Mouse (Mus musculus): ENCODE measurements around the gene Rbfox1. TPM values are rescaled to one million over a fixed set of nuclear protein-coding genes. Genes with fewer than 3 reads are reported as not detected.

Rbfox1 gene
- polyA plus RNA-seq, 1 experiment: not detected

GRCm38 (mm10) chr16:6712341-6712740 lies 827.2 kb downstream of the Rbfox1 start:
- Histone ChIP-seq H3K27ac (ENCODE audit: control insufficient read depth, insufficient read depth, low read depth, low read length, poor library complexity) (no peak overlapping the region), H3K4me1 (ENCODE audit: control insufficient read depth, insufficient read depth, low read length) (no peaks in the 10 kb centered on the region), H3K4me3 (replicated peaks; ENCODE audit: control insufficient read depth, low read depth, low read length) (no peak overlapping the region)
- WGBS: 90% methylated on average over 1 of the region's 1 CpGs
- TF ChIP-seq POLR2A (IDR thresholded peaks at IDR 0.05; ENCODE audit: borderline replicate concordance, control insufficient read depth, low read depth, low read length) (no peak), CTCF (IDR thresholded peaks at IDR 0.05; ENCODE audit: control insufficient read depth, insufficient read depth, low read length) (no peak)

DNA sequence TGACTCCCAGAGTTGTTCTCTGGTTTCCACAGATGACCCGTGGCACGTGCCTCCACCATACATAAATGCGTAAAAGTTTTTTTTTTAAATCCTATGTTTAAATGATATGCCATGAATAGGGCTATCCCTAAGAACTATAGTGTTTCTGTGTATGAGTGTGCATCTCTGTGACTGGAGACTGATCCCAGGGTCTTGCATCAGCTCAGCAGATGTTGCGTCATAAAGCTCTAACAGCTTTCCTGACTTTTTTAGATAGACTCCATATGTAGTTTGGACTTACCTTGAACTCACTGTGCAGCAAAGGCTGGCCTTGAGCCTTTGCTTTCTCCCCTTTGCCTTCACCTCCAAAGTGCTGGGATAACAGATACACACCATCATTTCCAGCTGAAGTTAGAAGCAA lies 830.1 kb downstream of the Rbfox1 start:
- no peak overlapping the region for H3K27ac ChIP-seq (ENCODE audit: control insufficient read depth, insufficient read depth, low read depth, low read length, poor library complexity)
- 90% methylated on average over 4 of the region's 4 CpGs for WGBS
- no peaks in the 10 kb centered on the region for H3K4me1 ChIP-seq (ENCODE audit: control insufficient read depth, insufficient read depth, low read length)
- no peak for TF ChIP-seq POLR2A (IDR thresholded peaks at IDR 0.05; ENCODE audit: borderline replicate concordance, control insufficient read depth, low read depth, low read length)
- no peak for TF ChIP-seq CTCF (IDR thresholded peaks at IDR 0.05; ENCODE audit: control insufficient read depth, insufficient read depth, low read length)
- no peak overlapping the region for H3K4me3 ChIP-seq (replicated peaks; ENCODE audit: control insufficient read depth, low read depth, low read length)

- WGBS: 74% methylated on average over 9 of the region's 9 CpGs
- H3K27ac ChIP-seq (ENCODE audit: control insufficient read depth, insufficient read depth, low read depth, low read length, poor library complexity): no peak overlapping the region
- no peak overlapping the region for H3K4me3 ChIP-seq (replicated peaks; ENCODE audit: control insufficient read depth, low read depth, low read length)
- H3K4me1 ChIP-seq (ENCODE audit: control insufficient read depth, insufficient read depth, low read length): no peaks in the 10 kb centered on the region
- no peak for TF ChIP-seq CTCF (IDR thresholded peaks at IDR 0.05; ENCODE audit: control insufficient read depth, insufficient read depth, low read length)
- TF ChIP-seq POLR2A (IDR thresholded peaks at IDR 0.05; ENCODE audit: borderline replicate concordance, control insufficient read depth, low read depth, low read length): no peak
Observed at GRCm38 (mm10) chr16:6716214-6716911, 831.2 kb downstream of the Rbfox1 start.

- H3K4me1 ChIP-seq (ENCODE audit: control insufficient read depth, insufficient read depth, low read length): no peaks in the 10 kb centered on the region
- no peak overlapping the region for H3K4me3 ChIP-seq (replicated peaks; ENCODE audit: control insufficient read depth, low read depth, low read length)
- 73% methylated on average over 8 of the region's 8 CpGs for WGBS
- TF ChIP-seq POLR2A (IDR thresholded peaks at IDR 0.05; ENCODE audit: borderline replicate concordance, control insufficient read depth, low read depth, low read length) (no peak), CTCF (IDR thresholded peaks at IDR 0.05; ENCODE audit: control insufficient read depth, insufficient read depth, low read length) (no peak)
- no peak overlapping the region for H3K27ac ChIP-seq (ENCODE audit: control insufficient read depth, insufficient read depth, low read depth, low read length, poor library complexity)
Observed at GRCm38 (mm10) chr16:6719027-6719426, 833.9 kb downstream of the Rbfox1 start.

DNA sequence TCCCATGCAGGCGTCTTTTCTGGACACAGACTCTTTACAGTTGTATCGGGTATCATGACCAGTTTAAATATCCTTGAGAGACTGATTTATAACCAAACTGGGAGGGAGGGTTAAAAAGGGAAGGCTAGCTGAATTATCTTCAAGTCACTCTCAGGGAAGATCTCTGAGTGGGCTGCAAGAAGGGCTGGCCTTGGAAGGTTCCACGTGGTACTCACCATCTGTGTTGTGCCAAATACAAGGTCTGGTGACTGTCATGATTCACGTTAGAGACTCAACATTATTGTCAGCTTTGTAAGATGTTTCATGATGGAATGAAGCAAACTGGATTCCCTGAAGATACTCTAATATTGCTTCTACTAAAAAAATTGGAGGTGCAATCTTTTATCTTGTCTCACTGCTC lies 847.5 kb downstream of the Rbfox1 start:
- no peak overlapping the region for H3K4me3 ChIP-seq (replicated peaks; ENCODE audit: control insufficient read depth, low read depth, low read length)
- no peak for TF ChIP-seq CTCF (IDR thresholded peaks at IDR 0.05; ENCODE audit: control insufficient read depth, insufficient read depth, low read length)
- no peak for TF ChIP-seq POLR2A (IDR thresholded peaks at IDR 0.05; ENCODE audit: borderline replicate concordance, control insufficient read depth, low read depth, low read length)
- no peak overlapping the region for H3K27ac ChIP-seq (ENCODE audit: control insufficient read depth, insufficient read depth, low read depth, low read length, poor library complexity)
- no peaks in the 10 kb centered on the region for H3K4me1 ChIP-seq (ENCODE audit: control insufficient read depth, insufficient read depth, low read length)
- WGBS: 74% methylated on average over 4 of the region's 4 CpGs

DNA sequence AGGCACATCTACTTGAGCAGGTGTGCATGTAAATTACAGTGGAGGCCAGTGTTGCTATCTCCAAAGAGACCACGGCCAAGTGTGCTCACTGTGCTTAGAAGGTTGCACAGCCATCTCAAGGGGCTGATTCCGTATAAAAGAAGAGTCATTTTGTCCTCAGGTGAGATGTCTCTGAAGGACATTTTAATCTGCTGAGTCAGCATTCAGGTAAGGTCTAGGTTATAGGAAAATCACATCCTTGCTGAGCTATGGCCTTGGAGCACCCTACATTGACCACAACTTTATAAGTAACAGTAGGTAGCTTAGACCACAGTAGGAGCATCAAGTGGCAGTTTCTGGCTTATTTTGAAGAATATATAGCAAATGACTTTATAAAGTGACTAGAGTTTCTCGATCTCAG lies 848.3 kb downstream of the Rbfox1 start:
- TF ChIP-seq POLR2A (IDR thresholded peaks at IDR 0.05; ENCODE audit: borderline replicate concordance, control insufficient read depth, low read depth, low read length): no peak
- TF ChIP-seq CTCF (IDR thresholded peaks at IDR 0.05; ENCODE audit: control insufficient read depth, insufficient read depth, low read length): no peak
- Histone ChIP-seq H3K4me3 (replicated peaks; ENCODE audit: control insufficient read depth, low read depth, low read length) (no peak overlapping the region), H3K4me1 (ENCODE audit: control insufficient read depth, insufficient read depth, low read length) (no peaks in the 10 kb centered on the region), H3K27ac (ENCODE audit: control insufficient read depth, insufficient read depth, low read depth, low read length, poor library complexity) (no peak overlapping the region)
- 73% methylated on average over 3 of the region's 3 CpGs for WGBS

DNA sequence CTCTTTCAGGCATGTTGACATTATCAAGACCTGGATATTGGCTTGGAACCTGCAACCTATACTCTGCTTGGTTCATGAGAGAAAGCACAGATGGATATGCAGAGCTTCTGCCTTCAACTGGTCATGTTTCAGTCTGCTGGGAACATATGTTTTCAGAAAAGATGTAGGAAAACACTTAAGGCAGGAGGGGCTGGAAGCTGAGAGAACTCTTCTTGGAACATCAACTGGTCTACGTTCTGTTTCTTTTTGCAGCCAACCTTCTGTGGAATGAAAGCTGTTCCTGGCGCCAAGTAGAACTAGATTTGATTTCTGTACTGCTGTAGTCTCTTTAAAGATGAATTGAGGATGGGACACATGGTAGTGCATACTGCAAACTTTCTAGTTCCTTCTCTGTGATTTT lies 851.4 kb downstream of the Rbfox1 start:
- Histone ChIP-seq H3K27ac (ENCODE audit: control insufficient read depth, insufficient read depth, low read depth, low read length, poor library complexity) (no peak overlapping the region), H3K4me1 (ENCODE audit: control insufficient read depth, insufficient read depth, low read length) (no peaks in the 10 kb centered on the region), H3K4me3 (replicated peaks; ENCODE audit: control insufficient read depth, low read depth, low read length) (no peak overlapping the region)
- 72% methylated on average over 2 of the region's 2 CpGs for WGBS
- TF ChIP-seq POLR2A (IDR thresholded peaks at IDR 0.05; ENCODE audit: borderline replicate concordance, control insufficient read depth, low read depth, low read length) (no peak), CTCF (IDR thresholded peaks at IDR 0.05; ENCODE audit: control insufficient read depth, insufficient read depth, low read length) (no peak)

- Histone ChIP-seq H3K27ac (ENCODE audit: control insufficient read depth, insufficient read depth, low read depth, low read length, poor library complexity) (no peak overlapping the region), H3K4me3 (replicated peaks; ENCODE audit: control insufficient read depth, low read depth, low read length) (no peak overlapping the region), H3K4me1 (ENCODE audit: control insufficient read depth, insufficient read depth, low read length) (no peaks in the 10 kb centered on the region)
- no peak for TF ChIP-seq POLR2A (IDR thresholded peaks at IDR 0.05; ENCODE audit: borderline replicate concordance, control insufficient read depth, low read depth, low read length)
- no peak for TF ChIP-seq CTCF (IDR thresholded peaks at IDR 0.05; ENCODE audit: control insufficient read depth, insufficient read depth, low read length)
- WGBS: 64% methylated on average over 3 of the region's 3 CpGs
Observed at GRCm38 (mm10) chr16:6736998-6737397, 851.8 kb downstream of the Rbfox1 start.

- Histone ChIP-seq H3K27ac (ENCODE audit: control insufficient read depth, insufficient read depth, low read depth, low read length, poor library complexity) (no peak overlapping the region), H3K4me3 (replicated peaks; ENCODE audit: control insufficient read depth, low read depth, low read length) (no peak overlapping the region), H3K4me1 (ENCODE audit: control insufficient read depth, insufficient read depth, low read length) (no peaks in the 10 kb centered on the region)
- no peak for TF ChIP-seq CTCF (IDR thresholded peaks at IDR 0.05; ENCODE audit: control insufficient read depth, insufficient read depth, low read length)
- no peak for TF ChIP-seq POLR2A (IDR thresholded peaks at IDR 0.05; ENCODE audit: borderline replicate concordance, control insufficient read depth, low read depth, low read length)
- 81% methylated on average over 2 of the region's 2 CpGs for WGBS
Observed at GRCm38 (mm10) chr16:6746116-6746515, 861.0 kb downstream of the Rbfox1 start.

All from bone marrow, adult 2 months (tissue).